Mouse (Mus musculus) ovary, adult 18-20 months (tissue): ENCODE data around the gene Stx3.
A peak's percentile ranks its signal among the peaks of the same experiment; 100 is the strongest.

ENCODE experiments used
- DNase-seq: peaks from one replicate; pipeline ENCODE4 v3.0.0; 2022; ENCODE audit warnings: low spot score, mixed read lengths

The Stx3 gene

DNA sequence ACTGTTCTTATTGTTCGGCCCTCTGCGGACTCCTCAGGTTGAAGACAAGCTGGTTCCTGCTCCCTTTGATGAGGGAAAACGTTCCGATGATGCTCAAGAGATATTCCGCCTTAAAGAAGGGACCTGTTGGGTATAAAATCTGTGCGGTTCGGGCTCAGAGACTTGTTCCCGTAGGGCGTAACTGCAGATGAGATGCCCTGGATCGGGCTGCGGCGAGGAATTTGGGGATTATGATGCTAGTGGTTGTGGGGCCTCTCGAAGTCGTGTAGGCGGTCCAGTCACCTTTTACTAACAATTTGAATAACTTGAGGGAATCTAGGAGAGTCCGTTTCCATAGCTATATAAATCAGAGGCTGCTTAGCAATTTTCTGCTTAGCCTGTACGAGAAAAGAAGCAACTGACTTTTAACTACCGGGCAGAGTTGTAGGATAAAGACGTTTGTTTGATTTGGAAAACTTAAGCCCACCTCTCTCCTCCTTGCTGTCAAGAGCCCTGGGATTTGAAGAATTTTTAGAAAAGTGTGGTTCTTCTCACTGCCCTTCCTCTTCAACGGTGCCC is at the start of gene Stx3:
Stx3 (minus strand) TSS at position 261 of the 558 bp plus-strand sequence.
- no peak for DNase-seq

DNA sequence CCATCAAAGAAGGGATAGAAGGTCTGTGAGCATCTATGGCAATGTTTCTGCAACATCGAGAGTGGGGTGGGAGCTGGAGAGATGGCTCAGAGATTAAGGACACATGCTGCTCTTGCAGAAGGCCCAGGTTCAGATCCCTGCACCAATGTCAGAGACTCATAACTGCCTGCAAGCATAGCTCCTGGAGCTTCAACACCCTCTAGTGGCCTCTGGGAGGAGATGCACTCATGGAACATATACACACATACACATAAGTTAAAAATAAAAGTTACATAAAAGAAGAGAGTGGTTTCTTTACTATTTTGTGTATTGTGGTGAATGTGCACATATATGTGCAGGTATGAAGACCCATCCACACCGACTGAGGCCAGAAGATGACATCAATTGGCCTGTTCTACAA is 48.6 kb upstream of the Stx3 start:
- no peak for DNase-seq

DNA sequence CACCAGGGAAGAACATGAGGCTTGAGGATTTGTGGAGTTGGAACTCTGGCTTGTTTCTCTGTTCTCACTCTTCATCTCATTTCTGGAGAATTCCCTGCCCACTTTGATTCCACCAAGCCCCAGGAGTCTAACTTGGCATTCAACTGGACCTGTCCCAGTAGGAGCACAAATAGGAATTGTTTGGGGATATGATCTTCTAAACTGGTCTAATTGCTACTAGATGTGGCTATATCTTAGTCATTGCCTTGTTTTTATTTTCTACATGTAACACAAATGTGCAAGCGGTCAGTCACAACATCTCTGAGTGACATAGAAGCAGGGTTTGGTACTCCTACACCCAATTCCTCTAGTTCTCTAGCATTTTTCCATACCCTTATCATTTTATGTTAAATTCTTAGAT is 41.8 kb upstream of the Stx3 start, which contains the start of gene Olfr1418:
Olfr1418 (minus strand) TSS at position 101 of the 400 bp plus-strand sequence.
- no peak for DNase-seq

DNA sequence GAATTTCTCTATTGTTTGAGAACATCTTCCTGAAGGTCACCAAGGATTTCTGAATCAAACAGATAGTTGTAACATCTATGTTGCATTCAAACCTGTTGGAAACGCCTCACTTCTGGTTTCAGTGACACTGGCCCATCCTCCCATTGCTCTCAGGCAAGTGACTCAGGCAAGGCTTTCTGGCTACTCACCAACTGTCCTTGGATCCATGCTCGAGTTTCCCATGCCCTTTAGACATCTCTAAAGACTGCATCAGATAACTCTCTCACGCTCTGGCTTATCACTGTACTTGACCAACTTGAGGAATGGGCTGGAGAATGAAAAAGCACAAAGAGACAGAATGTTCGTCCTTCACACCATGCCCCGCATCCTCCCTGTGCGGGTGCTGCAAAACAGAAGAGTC is 37.3 kb upstream of the Stx3 start:
- DNase-seq, result no peak

DNA sequence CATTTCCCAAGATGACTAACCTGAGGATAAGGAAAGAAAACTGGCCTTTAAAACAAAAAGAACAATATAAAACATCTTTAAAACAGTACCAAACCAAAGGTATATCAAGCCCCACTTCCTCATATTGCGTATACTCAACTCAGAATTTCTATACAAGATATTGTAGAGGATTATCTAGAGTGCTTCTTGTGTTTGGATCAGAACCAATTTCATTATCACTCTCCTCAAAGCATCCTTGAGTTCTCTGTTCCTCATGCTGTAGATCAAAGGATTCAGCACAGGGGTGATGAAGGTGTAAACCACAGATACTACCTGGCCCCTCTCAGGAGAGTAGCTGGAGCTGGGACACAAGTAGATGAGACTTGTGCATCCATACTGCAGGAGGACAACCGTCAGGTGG is 35.6 kb upstream of the Stx3 start:
- DNase-seq, result no peak

DNA sequence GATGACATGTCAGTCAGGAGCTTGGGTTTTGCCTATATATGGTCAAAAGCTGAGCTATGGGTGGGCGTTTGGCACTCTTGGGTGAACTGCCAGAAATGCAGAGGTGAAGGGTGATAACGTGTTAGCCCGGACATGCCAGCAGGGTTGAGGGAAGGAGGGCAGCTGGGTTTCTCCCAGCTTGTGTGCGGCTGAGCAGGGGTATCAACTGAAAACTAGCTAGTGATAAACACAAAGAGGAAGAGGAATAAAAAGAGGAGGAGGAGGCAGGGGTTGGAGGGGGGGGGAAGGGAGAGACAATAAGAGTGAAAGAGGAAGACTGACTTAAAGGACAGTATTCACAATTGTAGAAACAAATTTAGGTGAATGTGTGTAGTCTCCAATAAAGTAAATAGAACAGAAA is 33.4 kb upstream of the Stx3 start:
- no peak for DNase-seq

DNA sequence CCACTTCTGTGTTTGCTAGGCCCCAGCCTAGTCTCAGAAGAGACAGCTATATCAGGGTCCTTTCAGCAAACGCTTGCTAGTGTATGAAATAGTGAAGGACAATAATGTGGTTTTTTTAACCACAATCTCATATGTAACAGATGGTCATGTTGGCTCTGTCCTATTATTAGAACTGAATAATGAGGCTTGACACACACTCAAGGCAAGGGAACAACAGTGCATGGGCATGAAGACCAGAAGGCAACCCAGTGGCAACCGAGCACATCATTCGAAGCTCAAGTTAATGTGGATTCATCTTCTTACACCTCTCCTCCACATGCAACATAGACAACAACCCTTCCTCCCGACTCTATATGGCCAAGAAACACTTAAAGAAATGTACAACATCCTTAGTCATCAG is 27.1 kb upstream of the Stx3 start:
- no peak for DNase-seq

DNA sequence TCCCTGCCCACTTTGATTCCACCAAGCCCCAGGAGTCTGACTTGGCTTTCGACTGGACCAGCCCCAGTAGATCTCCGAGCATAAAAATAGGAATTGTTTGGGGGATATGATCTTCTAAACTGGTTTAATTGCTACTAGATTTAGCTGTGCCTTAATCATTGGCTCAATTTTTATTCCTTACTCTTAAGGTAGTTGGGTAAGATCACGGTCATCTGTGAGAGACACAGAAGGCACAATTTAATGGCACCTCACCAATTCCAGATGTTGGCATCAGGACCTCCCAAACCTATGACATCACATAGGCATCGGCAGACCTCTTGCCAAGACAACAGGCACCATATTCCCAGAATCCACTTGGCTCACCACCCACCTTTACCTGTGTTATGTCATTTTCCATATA is 19.9 kb upstream of the Stx3 start, which contains the start of gene Olfr1417:
Olfr1417 (minus strand) TSS at position 101 of the 400 bp plus-strand sequence.
- DNase-seq, result no peak

DNA sequence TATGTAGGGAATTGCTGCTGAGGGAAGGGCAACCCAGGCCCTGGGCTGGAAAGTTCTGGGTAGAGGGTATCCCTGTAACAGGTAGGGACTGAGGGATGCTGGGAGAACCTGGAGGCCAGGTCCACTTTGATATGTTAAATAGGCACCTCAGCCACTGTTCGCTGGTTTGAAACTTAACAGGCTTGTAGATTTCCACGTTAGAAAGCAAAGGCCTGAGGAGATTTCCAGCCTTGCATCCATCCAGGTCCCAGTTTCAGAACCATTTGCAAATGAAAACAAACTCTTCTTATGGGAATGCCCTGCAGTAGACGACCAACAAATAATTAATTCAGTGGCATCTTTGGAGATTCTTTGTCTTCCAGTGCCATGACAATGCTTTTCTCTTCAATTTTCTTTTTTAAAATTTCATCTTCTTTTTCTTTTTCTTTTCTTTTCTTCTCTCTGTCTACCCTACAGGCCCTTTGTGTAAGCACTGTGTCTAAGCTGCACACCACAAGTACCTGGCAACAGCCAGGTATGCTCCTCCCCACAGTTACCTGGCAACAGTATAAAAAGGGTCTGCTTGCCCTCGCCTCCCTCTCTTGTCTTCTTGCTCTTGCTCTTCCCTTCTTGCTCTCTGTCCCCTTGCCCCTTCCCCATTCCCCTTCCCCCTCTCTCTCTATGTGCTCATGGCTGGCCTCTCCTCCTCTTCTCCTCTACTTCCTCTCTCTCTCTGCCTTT is 4.3 kb upstream of the Stx3 start:
- DNase-seq, result no peak

DNA sequence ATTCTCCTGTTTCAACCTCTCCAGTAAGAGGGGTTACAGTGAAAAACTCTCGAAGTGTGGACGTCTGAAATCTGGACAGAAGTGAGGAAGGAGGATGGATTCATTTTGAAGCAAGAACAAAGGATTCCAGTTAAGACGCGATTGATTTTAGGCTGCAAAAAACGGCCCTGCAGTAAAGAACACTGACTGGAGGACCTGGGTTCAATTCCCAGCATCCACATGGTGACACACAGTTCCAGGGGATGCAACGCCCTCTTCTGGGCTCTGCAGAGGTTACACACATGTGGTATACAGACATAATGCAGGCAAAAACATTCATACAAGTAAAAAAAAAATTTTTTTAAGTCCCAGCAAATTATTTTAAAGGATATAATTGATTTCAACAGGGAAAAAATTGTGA is 1.0 kb upstream of the Stx3 start:
- no peak for DNase-seq

DNA sequence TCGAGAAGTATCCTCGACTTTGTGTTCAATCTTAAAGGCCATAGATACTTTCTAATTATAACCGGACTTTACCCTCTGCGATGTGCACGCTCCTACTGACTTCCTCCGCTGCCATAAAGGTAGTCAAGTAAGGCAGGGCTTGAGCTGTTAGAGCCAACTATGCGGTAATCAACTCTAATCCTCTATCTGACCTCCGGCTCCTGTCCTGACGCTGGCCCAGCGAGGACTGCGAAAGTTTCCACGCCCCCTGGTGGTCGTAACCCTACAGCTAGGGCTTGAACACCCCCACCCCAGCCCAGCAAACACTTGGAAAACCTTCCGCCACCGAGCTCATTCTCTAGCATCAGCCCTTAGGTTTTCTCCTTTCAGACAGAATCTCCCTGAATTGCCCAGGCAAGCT is 597 bp upstream of the Stx3 start:
- DNase-seq, result peak; percentile 58

DNA sequence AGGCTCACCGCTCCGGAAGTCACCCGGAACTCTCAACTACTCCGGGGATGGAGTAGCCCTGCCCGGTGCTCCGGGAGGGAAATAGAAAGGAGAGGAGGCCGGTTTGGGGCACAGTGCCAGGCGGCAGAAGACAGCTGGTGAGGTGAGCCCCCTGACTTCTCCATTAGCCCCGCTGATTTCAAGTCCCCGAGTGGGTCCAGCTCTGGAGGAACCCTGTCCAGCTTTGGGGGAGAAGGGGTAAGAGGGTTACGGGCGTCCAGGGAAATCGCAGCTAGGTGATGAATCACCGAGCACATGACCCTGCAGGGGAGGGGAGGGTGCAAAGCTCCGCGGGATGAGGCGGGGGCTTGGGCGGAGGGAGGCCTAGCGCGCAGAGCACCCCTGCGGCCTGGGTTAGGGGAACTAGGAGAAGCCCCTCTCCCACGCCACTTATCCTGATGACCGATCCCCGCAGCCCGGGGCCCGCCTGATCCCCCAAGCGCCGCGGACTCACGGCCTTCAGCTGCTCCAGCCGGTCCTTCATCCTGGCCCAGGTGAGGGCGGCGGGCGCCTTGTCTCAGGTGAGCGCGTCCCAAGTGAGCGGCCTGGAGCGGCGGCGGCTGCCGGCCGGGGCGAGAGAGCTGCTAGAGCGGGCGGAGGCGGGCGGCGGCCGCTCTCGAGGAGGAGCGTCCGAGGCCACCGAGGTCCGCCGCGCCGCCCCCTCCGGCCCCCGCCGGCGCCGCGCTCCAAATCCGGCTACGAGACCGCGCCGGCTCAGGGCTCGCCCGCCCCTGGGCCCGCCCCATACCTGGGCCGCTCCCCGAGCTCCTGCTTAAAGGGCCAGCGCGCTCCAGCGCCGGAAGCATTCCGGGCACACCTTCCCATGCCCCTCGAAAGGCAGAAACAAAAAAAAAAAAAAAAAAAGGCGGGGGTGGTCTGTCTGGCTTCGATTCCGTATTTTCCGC is 732 bp downstream of the Stx3 start:
- DNase-seq, result peak; percentile 48

DNA sequence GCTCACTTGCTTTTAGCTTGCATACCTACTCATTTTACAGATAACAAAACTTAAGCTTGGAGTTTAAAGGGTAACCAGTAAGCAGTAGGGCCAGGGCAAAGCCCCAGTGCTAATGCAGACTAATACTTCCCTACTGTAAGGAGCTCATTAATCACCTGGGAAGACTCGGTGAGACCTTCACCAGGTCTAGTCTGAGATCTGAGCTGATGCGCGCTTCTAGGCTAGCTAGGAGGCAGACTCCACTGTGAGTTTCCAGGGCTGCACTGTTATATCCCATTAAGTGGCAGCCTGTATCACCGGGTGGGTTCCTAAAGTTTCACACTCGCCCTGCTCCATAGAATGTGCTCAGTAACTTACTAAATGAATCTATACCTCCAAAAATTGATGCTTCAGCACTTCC is 1.6 kb downstream of the Stx3 start:
- DNase-seq, result no peak

DNA sequence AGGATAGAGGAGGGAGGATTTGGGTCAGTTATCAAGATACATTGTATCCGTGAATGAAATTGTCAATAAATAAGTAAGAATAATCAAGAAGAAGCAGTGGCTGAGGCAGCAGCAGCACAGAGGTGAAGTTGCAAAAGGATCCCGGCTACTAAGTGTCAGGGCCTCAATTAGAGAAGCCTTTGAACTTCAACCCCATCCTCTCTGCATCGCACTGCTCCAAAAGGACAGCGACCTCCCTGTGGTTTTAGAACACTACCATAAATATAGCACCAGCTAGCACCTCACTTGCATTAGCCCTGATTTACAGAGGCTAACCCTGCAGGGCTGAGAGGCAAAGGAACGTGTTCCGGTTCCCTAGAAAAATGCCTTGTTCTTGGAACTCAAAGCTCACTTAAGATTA is 2.5 kb downstream of the Stx3 start:
- DNase-seq, result no peak

DNA sequence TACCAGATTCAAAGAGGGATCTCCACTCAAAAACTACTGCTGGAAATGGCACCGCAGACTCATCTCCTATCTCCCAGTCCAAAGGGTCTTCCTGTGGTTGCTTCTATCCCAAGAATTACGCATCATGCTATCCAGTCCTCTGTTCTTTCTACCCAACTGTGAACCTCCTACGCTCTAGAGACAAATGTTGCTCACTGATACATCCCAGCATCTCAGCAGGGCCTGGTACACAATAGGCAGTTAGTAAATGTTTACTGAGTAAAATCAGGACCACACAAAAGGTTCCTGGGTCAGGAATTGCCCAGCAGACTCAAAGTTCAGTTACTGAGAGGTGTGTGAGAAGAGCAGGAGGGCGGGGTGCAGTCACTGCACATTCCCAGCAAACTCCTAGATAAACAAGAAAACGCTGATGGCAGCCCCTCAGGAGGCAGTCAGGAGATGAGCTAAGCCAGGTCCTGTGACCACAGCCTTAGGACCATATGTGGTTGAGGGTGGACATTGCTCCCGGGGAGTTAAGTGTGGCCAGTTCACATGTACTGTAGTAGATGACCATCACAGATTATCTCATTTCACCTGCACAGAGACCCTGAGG is 4.4 kb downstream of the Stx3 start:
- no peak for DNase-seq

DNA sequence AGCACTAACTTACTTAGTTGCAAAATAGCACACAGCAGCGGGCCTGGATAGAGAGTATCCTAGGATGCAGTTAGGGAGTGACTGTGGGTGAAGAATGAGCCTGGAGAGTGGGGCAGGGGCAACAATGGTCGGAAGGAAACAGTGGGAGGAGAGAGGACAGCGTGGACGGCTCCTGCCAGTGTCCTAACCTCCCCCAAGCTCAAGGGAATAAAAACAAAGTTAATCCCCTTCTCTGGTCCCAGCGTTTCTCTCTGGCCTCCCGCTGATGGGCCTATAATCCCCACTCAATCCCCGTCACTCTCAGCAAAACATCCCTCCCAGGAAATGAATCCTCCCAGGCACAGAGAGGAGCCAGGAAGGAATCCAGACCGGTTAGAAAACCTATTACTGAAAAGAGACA is 5.6 kb downstream of the Stx3 start:
- no peak for DNase-seq

DNA sequence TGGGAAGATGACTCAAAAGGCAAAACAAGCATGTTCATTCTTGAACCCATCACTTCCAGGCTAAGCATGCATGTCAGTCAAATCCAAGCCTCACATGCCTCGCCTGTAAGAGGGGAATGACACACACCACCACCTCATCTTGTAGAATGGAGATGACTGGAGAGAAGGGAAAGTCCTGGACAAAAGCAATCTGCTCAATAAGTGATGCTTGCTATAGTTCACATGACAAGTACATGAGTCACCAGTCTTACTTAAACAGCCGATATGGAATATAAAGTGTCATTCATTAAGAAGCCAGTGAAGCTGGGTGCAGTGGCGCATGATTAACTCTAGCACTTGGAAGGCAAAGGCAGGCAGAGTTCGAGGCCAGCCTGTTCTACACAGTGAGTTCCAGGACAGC is 6.1 kb downstream of the Stx3 start:
- no peak for DNase-seq

DNA sequence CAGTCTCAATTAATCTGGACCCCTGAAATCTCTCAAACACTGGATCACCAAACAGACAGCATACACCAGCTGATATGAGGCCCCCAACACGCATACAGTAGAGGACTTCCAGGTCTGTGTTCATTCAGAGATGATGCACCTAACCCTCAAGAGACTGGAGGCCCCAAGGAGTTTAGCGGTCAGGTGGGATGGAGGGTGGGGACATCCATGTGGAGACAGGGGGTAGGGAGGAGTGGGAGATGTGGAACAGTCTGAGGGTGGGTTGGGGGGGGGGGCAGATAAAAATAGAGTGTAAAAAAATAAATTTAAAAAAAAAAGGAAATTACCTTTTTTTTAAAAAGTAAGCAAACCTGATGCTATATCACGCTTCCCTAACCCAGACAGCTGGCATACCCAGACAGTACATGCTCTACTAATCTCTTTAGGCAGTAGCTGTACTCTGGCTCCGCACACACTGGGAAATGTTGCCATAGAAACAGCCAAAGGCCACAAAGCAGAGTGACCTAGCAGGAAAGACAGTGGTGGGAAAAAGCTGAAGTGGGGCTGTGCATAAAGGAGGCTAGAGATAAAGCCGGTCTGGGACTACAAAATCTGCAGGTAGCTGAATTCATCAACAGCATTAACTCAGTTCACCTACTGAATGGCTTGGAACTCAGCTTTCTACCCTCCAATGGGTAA is 7.4 kb downstream of the Stx3 start:
- DNase-seq, result peak; percentile 30

DNA sequence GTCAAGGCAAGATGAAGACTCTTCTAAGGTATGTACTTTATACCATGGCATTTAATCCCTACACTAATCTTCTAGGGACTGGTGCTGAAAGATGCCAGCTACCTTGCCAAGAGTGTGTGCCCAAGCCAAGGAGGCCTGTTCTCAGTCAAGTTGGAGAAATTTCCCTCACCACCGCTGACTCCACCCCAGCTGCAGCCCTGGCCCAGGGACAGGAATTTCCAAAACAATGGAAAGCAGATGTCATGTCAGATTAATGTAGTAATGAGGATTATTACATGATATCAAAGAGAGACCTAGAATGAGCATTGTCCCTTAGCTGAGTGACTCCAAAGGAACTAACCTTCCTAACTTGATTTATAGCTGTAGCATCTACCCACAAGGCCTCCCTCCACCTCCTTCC is 8.3 kb downstream of the Stx3 start:
- DNase-seq, result no peak

DNA sequence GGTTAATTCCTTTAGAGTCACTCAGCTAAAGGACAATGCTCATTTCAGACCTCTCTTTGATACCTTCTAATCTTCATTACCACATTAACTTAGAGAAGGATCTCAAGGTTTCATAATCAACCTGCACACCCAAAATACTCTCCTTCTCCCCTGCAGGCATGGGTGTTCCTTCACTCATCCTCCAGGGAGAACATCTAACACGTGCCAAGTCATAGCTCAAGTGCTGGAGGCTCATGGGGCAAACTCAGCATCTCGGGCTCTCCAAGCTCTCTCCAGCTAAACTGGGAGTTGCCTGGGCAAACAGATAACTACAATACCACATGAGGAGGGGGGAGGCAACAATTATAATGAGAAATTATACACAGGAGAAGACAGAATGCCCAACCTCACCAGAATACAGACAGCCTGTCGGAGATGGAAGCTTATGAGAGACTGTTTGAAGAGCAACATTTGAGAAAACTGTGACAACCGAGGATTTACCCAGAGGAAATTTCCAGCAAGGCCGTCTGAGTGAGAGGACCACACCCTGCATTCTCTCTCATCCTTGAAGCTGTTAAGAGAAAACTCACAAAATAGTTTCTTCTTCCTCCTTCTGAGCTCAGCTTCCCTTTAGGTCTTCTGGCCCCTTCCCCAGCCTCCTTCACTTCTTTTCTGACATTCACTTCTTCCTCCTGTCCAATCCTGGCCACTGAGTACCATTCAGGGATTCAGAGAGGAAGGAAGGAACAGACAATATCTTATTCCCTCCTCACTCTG is 9.0 kb downstream of the Stx3 start:
- no peak for DNase-seq

DNA sequence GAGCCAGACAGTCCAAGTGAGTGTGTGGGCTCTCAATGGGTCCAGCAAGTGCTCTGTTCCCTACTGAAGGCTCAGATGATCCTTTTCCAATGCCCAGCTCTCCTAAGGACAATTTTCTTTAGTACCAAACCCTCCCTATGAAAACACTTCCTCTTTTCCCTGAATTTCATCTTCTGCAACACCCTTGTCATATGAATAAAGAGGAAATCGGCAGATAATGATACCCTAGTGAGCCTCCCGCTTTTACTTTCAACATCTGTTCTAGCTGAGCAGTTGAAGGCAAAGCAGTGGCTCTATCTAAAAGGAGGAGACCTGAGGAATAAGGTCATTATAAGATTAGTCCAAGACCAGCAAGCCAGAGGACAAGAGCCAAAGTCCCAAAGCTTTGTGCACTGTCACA is 10.8 kb downstream of the Stx3 start:
- DNase-seq, result no peak
